Mouse (Mus musculus) testis, adult 2 months (tissue): ENCODE measurements around the gene Sec61a2.

Source experiments
- CTCF ChIP-seq: fragments of 200-500 bp; IDR thresholded peaks from 2 replicates; pipeline ENCODE4 v1.5.1; 2012; ENCODE audit warnings: low read depth, mild to moderate bottlenecking, inconsistent platforms, low read length, moderate library complexity; ENCODE audit not compliant: control insufficient read depth, insufficient read depth, insufficient replicate concordance
- POLR2A ChIP-seq: fragments of 200-500 bp; IDR thresholded peaks from 2 replicates; pipeline ENCODE4 v1.6.1; 2012; ENCODE audit warnings: low read depth, mild to moderate bottlenecking, inconsistent platforms, low read length, moderate library complexity; ENCODE audit not compliant: control insufficient read depth

DNA sequence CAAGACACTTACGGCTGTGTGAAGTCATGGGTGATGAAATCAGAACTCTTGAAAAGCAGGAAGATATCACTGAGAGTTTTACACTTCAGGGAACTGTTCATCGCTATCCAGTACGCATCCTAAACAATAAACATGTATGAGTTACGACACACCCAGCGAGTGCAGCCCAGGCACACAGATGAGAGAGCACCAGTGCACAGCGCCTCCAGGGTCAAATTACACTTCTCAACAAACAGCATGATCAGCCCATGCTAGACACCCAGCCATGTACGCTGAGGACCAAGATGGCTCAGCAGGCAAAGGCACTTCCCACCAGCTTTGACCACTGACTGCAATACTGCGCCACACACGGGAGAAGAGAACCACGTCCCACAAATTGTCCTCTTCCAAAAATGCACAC, 74.0 kb downstream of the Sec61a2 start:
- TF ChIP-seq CTCF (no peak), POLR2A (no peak)
